Mouse (Mus musculus): ENCODE measurements around the gene Ranbp2.
"Not testable (repeated sequence)": the region's sequence is repeated elsewhere in the genome, so short reads cannot be mapped to it uniquely, and the experiment has no call there.

Ranbp2 gene

GRCm38 (mm10) chr10:58497320-58498284 is 50.9 kb downstream of the Ranbp2 start, which contains the start of gene Ccdc138:
Gene Ccdc138 (plus strand): TSS chr10:58497948.
- peak; percentile 55 for DNase-seq (ENCODE audit: low read depth, low spot score)

- DNase-seq (ENCODE audit: low read depth, low spot score): no peak
Observed at GRCm38 (mm10) chr10:58498516-58498915, 51.8 kb downstream of the Ranbp2 start.

- no peak for DNase-seq (ENCODE audit: low read depth, low spot score)
Observed at GRCm38 (mm10) chr10:58529358-58529757, 82.6 kb downstream of the Ranbp2 start.

- no peak for DNase-seq (ENCODE audit: low read depth, low spot score)
Observed at GRCm38 (mm10) chr10:58530896-58531790, 84.4 kb downstream of the Ranbp2 start.

GRCm38 (mm10) chr10:58532177-58532576 is 85.5 kb downstream of the Ranbp2 start:
- no peak for DNase-seq (ENCODE audit: low read depth, low spot score)

- DNase-seq (ENCODE audit: low read depth, low spot score): not testable (repeated sequence)
Observed at GRCm38 (mm10) chr10:58536276-58536675, 89.6 kb downstream of the Ranbp2 start.

- DNase-seq (ENCODE audit: low read depth, low spot score): no peak
Observed at GRCm38 (mm10) chr10:58540613-58541012, 93.9 kb downstream of the Ranbp2 start.

All from retina, adult 2 months (tissue).